Mouse (Mus musculus) intestine, embryonic 14.5 days (tissue): ENCODE results near the gene Mturn. TPM values are rescaled to one million over a fixed set of nuclear protein-coding genes. Genes with fewer than 3 reads are reported as not detected.

Experiments
- ATAC-seq: fragments of 200-750 bp; cut with Nextera tagmentation; replicated peaks from 2 replicates; pipeline ENCODE4 v1.8.0; 2017; ENCODE audit warnings: low read depth, moderate number of reproducible peaks, moderate TSS enrichment, moderate library complexity; ENCODE audit not compliant: low FRiP score, low TSS enrichment
- DNase-seq: peaks from one replicate; pipeline ENCODE4 v3.0.0-alpha.2; 2018; ENCODE audit warnings: low spot score
- H3K27ac ChIP-seq: fragments of 300-500 bp; sonication (generic); 2 replicates; pipeline ENCODE4 v1.5.1; 2014; ENCODE audit warnings: low read depth, mild to moderate bottlenecking, control low read depth
- H3K27me3 ChIP-seq: fragments of 300-500 bp; sonication (generic); replicated peaks from 2 replicates; pipeline ENCODE4 v1.6.1; 2014; ENCODE audit warnings: low read length, control low read depth; ENCODE audit not compliant: control insufficient read depth, insufficient read depth
- H3K36me3 ChIP-seq: fragments of 300-500 bp; sonication (generic); 2 replicates; pipeline ENCODE4 v1.6.1; 2014; ENCODE audit warnings: low read length, control low read depth; ENCODE audit not compliant: control insufficient read depth, insufficient read depth
- H3K4me1 ChIP-seq: fragments of 300-500 bp; sonication (generic); replicated peaks from 2 replicates; pipeline ENCODE4 v1.6.1; 2014; ENCODE audit warnings: low read length, control low read depth, mixed read lengths; ENCODE audit not compliant: control insufficient read depth, insufficient read depth
- H3K4me2 ChIP-seq: fragments of 300-500 bp; sonication (generic); 2 replicates; pipeline ENCODE4 v1.6.1; 2014; ENCODE audit warnings: low read length
- H3K4me3 ChIP-seq: fragments of 300-500 bp; sonication (generic); 2 replicates; pipeline ENCODE4 v1.5.1; 2014; ENCODE audit warnings: low read depth, low read length, control low read depth, mixed read lengths
- H3K9ac ChIP-seq: fragments of 300-500 bp; sonication (generic); 2 replicates; pipeline ENCODE4 v1.6.1; 2014; ENCODE audit warnings: mild to moderate bottlenecking, low read length
- H3K9me3 ChIP-seq: fragments of 300-500 bp; sonication (generic); 2 replicates; pipeline ENCODE4 v1.6.1; 2016; ENCODE audit warnings: low read length, control low read depth; ENCODE audit not compliant: control insufficient read depth
- WGBS: fragments of 180-500 bp; shearing (Covaris S2); extraction: QIAGEN DNeasy Blood & Tissue Kit; methylation state at CpG from one replicate; pipeline ENCODE4 v1.1.7; 2014; 5-methylcytosine and 5-hydroxymethylcytosine counted together
- polyA plus RNA-seq: library from polyadenylated mRNA; unstranded; fragments of >200 nt; fragmentation: Nextera tagmentation; extraction: Ambion mirVana; gene quantifications from 2 replicates; pipeline ENCODE4 v1.2.1, GENCODE M21; 2014

The Mturn gene
- polyA plus RNA-seq, 1 experiment from 2014 or later = 9.9 TPM

- no peaks in the 10 kb centered on the region for H3K36me3 ChIP-seq
- no peak for ATAC-seq
- H3K9ac ChIP-seq = no peak overlapping the region
- no peak overlapping the region for H3K4me2 ChIP-seq
- H3K4me1 ChIP-seq = no peaks in the 10 kb centered on the region
- WGBS = 77% methylated on average over 3 of the region's 3 CpGs
- DNase-seq = no peak
- no peaks in the 10 kb centered on the region for H3K9me3 ChIP-seq
- H3K27ac ChIP-seq = no peak overlapping the region
- no peaks in the 10 kb centered on the region for H3K27me3 ChIP-seq
- no peak overlapping the region for H3K4me3 ChIP-seq
Measured at GRCm38 (mm10) chr6:54731726-54732125, 50.3 kb downstream of the Mturn start.

GRCm38 (mm10) chr6:54732721-54733120, 51.3 kb downstream of the Mturn start:
- H3K27me3 ChIP-seq = no peaks in the 10 kb centered on the region
- 72% methylated on average over 7 of the region's 7 CpGs for WGBS
- H3K9me3 ChIP-seq = no peaks in the 10 kb centered on the region
- no peak overlapping the region for H3K4me3 ChIP-seq
- no peak for DNase-seq
- no peak overlapping the region for H3K27ac ChIP-seq
- H3K9ac ChIP-seq = no peak overlapping the region
- ATAC-seq = no peak
- H3K36me3 ChIP-seq = no peaks in the 10 kb centered on the region
- H3K4me2 ChIP-seq = no peak overlapping the region
- H3K4me1 ChIP-seq = no peaks in the 10 kb centered on the region

- H3K4me2 ChIP-seq = no peak overlapping the region
- DNase-seq (no peak), ATAC-seq (no peak)
- H3K4me3 ChIP-seq = no peak overlapping the region
- H3K9ac ChIP-seq = no peak overlapping the region
- H3K36me3 ChIP-seq = no peaks in the 10 kb centered on the region
- no peak overlapping the region for H3K27ac ChIP-seq
- no peaks in the 10 kb centered on the region for H3K4me1 ChIP-seq
- 71% methylated on average over 9 of the region's 9 CpGs for WGBS
- no peaks in the 10 kb centered on the region for H3K27me3 ChIP-seq
- no peaks in the 10 kb centered on the region for H3K9me3 ChIP-seq
Measured at GRCm38 (mm10) chr6:54736126-54736525, 54.7 kb downstream of the Mturn start.

- WGBS = 76% methylated on average over 3 of the region's 3 CpGs
- no peak overlapping the region for H3K4me3 ChIP-seq
- H3K27me3 ChIP-seq = no peaks in the 10 kb centered on the region
- no peak overlapping the region for H3K4me2 ChIP-seq
- no peaks in the 10 kb centered on the region for H3K4me1 ChIP-seq
- DNase-seq (no peak), ATAC-seq (no peak)
- no peak overlapping the region for H3K27ac ChIP-seq
- H3K36me3 ChIP-seq = no peaks in the 10 kb centered on the region
- H3K9ac ChIP-seq = no peak overlapping the region
- H3K9me3 ChIP-seq = no peaks in the 10 kb centered on the region
Measured at GRCm38 (mm10) chr6:54737255-54737654, 55.8 kb downstream of the Mturn start.

- no peak for ATAC-seq
- no peaks in the 10 kb centered on the region for H3K36me3 ChIP-seq
Measured at GRCm38 (mm10) chr6:54737684-54738083, 56.3 kb downstream of the Mturn start.

GRCm38 (mm10) chr6:54749056-54749455, 67.6 kb downstream of the Mturn start:
- no peak for ATAC-seq

More at GRCm38 (mm10) chr6:54737684-54738083, 56.3 kb downstream of the Mturn start:
- DNase-seq = no peak
- Histone ChIP-seq H3K27me3 (no peaks in the 10 kb centered on the region), H3K9ac (no peak overlapping the region), H3K4me1 (no peaks in the 10 kb centered on the region), H3K4me2 (no peak overlapping the region), H3K27ac (no peak overlapping the region), H3K9me3 (no peaks in the 10 kb centered on the region), H3K4me3 (no peak overlapping the region)
- 78% methylated on average over 3 of the region's 3 CpGs for WGBS

GRCm38 (mm10) chr6:54751621-54752020, 70.2 kb downstream of the Mturn start:
- DNase-seq (no peak), ATAC-seq (no peak)
- Histone ChIP-seq H3K4me3 (no peak overlapping the region), H3K4me1 (no peaks in the 10 kb centered on the region; the same call in 1 of the 2 replicates), H3K9me3 (no peaks in the 10 kb centered on the region), H3K4me2 (no peak overlapping the region), H3K9ac (no peak overlapping the region), H3K27me3 (no peaks in the 10 kb centered on the region), H3K36me3 (no peaks in the 10 kb centered on the region), H3K27ac (no peak overlapping the region)
- 52% methylated on average over 4 of the region's 4 CpGs for WGBS

More at GRCm38 (mm10) chr6:54749056-54749455, 67.6 kb downstream of the Mturn start:
- no peak for DNase-seq
- no peaks in the 10 kb centered on the region for H3K9me3 ChIP-seq
- no peak overlapping the region for H3K9ac ChIP-seq
- 87% methylated on average over 7 of the region's 7 CpGs for WGBS
- H3K27me3 ChIP-seq = no peaks in the 10 kb centered on the region
- no peak overlapping the region for H3K4me3 ChIP-seq
- H3K4me1 ChIP-seq = no peaks in the 10 kb centered on the region; the same call in 1 of the 2 replicates
- no peak overlapping the region for H3K27ac ChIP-seq
- H3K36me3 ChIP-seq = no peaks in the 10 kb centered on the region
- no peak overlapping the region for H3K4me2 ChIP-seq

GRCm38 (mm10) chr6:54752076-54752475, 70.7 kb downstream of the Mturn start:
- no peak overlapping the region for H3K27ac ChIP-seq
- ATAC-seq = no peak
- 25% methylated on average over 3 of the region's 3 CpGs for WGBS
- no peaks in the 10 kb centered on the region; the same call in 1 of the 2 replicates for H3K4me1 ChIP-seq
- no peak overlapping the region for H3K9ac ChIP-seq
- no peak overlapping the region for H3K4me3 ChIP-seq
- no peaks in the 10 kb centered on the region for H3K36me3 ChIP-seq
- no peaks in the 10 kb centered on the region for H3K27me3 ChIP-seq
- no peak for DNase-seq
- no peaks in the 10 kb centered on the region for H3K9me3 ChIP-seq
- H3K4me2 ChIP-seq = no peak overlapping the region
